Mouse (Mus musculus) right cerebral cortex, adult 2 months (tissue): ENCODE results near the gene Ankrd28.

Experiments used
- DNase-seq, 2 experiments: peaks; one replicate each; pipeline ENCODE4 v3.0.0; 2021 to 2022; ENCODE audit warnings: low spot score in 2 of 2

Ankrd28 gene

GRCm38 (mm10) chr14:31666931-31667705, 163.3 kb downstream of the Ankrd28 start:
- DNase-seq: no peak

- DNase-seq: no peak
Observed at GRCm38 (mm10) chr14:31665566-31665940, 164.9 kb downstream of the Ankrd28 start.

GRCm38 (mm10) chr14:31664903-31665565, 165.4 kb downstream of the Ankrd28 start:
- no peak for DNase-seq

- DNase-seq: peak in 1 of 2 experiments; percentile 14
Observed at GRCm38 (mm10) chr14:31664100-31664902, 166.2 kb downstream of the Ankrd28 start.

- no peak for DNase-seq
Observed at GRCm38 (mm10) chr14:31663376-31664099, 166.9 kb downstream of the Ankrd28 start.

GRCm38 (mm10) chr14:31662555-31663211, 167.8 kb downstream of the Ankrd28 start:
- DNase-seq: peak; percentile 35 to 56

- peak; percentile 89 to 92 for DNase-seq
Observed at GRCm38 (mm10) chr14:31661671-31662554, 168.5 kb downstream of the Ankrd28 start.

- DNase-seq: peak in 1 of 2 experiments; percentile 13
Observed at GRCm38 (mm10) chr14:31660312-31661093, 169.9 kb downstream of the Ankrd28 start.

- DNase-seq: peak; percentile 29 to 34
Observed at GRCm38 (mm10) chr14:31659501-31660181, 170.8 kb downstream of the Ankrd28 start.

GRCm38 (mm10) chr14:31658126-31658680, 172.2 kb downstream of the Ankrd28 start:
- no peak for DNase-seq

GRCm38 (mm10) chr14:31656857-31657645, 173.4 kb downstream of the Ankrd28 start:
- DNase-seq: peak; percentile 86 to 87

GRCm38 (mm10) chr14:31656386-31656785, 174.1 kb downstream of the Ankrd28 start:
- DNase-seq: no peak

- DNase-seq: no peak
Observed at GRCm38 (mm10) chr14:31655406-31655805, 175.0 kb downstream of the Ankrd28 start.

GRCm38 (mm10) chr14:31654816-31655215, 175.6 kb downstream of the Ankrd28 start:
- no peak for DNase-seq

- DNase-seq: no peak
Observed at GRCm38 (mm10) chr14:31653101-31653875, 177.2 kb downstream of the Ankrd28 start.

GRCm38 (mm10) chr14:31652624-31653023, 177.8 kb downstream of the Ankrd28 start:
- no peak for DNase-seq

- no peak for DNase-seq
Observed at GRCm38 (mm10) chr14:31652106-31652505, 178.3 kb downstream of the Ankrd28 start.
